10 mouse cellular contexts compared by ENCODE assay signal in the genomic region with DNA sequence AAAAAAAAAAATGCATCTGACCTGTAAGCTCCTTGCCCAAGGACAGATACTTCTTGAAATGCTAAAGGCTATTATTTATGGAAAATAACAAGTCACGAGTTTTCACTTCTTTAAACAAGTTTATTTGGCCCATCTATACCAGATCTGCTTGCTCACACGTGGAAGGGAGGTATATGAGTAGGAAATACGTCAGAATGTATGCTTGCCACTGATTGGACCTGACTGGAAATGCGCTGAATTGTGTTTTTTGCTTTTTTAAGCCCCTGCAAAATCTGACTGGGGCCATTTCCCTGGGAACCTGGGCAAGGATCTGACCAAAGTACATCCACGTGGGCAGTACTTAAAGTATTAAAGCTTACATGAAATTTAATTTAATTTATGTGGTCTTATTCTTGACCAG. TPM values are rescaled to one million over a fixed set of nuclear protein-coding genes. Genes with fewer than 3 reads are reported as not detected.
DNase-seq lines count a peak whose midpoint lies in the region; ATAC-seq lines count a peak whose summit lies in the region.
"Had no signal": no experiment of that assay in that cellular context is flagged by ENCODE, and none has a peak within 500 bp of the region (broad histone marks: within the 10 kb centered on the region; RNA-seq: fewer than 3 reads in every experiment).

No protein-coding gene starts in this region.

- no peak for DNase-seq in heart, postnatal 14 days
- peak; percentile 20 for DNase-seq in 416B (ENCODE audit: low read depth)
- no peak for DNase-seq in liver, embryonic 13.5 days
- DNase-seq in urinary bladder, adult 2 months (ENCODE audit: low spot score), result no peak
- no peak for DNase-seq in adrenal gland, adult 2 months
- no peak for DNase-seq in gastrocnemius, postnatal 25 days

- no peaks in the 10 kb centered on the region for H3K36me3 ChIP-seq in heart, embryonic 11.5 days (ENCODE audit: control insufficient read depth, insufficient read depth, low read length)
- H3K36me3 ChIP-seq in forebrain, embryonic 12.5 days (replicated peaks), result no peaks in the 10 kb centered on the region
- peaks cover 17% of the 10 kb centered on the region for H3K36me3 ChIP-seq in liver, embryonic 13.5 days

- H3K27me3 ChIP-seq in heart, embryonic 11.5 days (ENCODE audit: control insufficient read depth, insufficient read depth, low read length), result no peaks in the 10 kb centered on the region
- no peaks in the 10 kb centered on the region for H3K27me3 ChIP-seq in forebrain, embryonic 12.5 days
- H3K27me3 ChIP-seq in liver, embryonic 13.5 days, result no peaks in the 10 kb centered on the region
- H3K27me3 ChIP-seq: megakaryocyte, embryonic 14.5 days had no signal

- intact Hi-C loops in heart, postnatal 14 days (cut with DNase I), result loop anchor here (5.0 kb wide), 1 partner anchor 68 kb away; a partner anchor contains a TSS

- H3K27ac ChIP-seq in heart, embryonic 11.5 days (ENCODE audit: low read depth, low read length), result no peak overlapping the region
- no peak overlapping the region for H3K27ac ChIP-seq in forebrain, embryonic 12.5 days
- peak overlapping the region; percentile 95 for H3K27ac ChIP-seq in liver, embryonic 13.5 days

- no peak for ATAC-seq in heart, embryonic 11.5 days (replicated peaks; ENCODE audit: insufficient number of reproducible peaks, low FRiP score, low TSS enrichment)
- no peak for ATAC-seq in forebrain, embryonic 12.5 days (ENCODE audit: low FRiP score)
- ATAC-seq in liver, embryonic 13.5 days (ENCODE audit: low read depth), result no peak

- peak overlapping the region; percentile 68 for H3K4me2 ChIP-seq in heart, embryonic 11.5 days
- peak overlapping the region; percentile 80 for H3K4me2 ChIP-seq in forebrain, embryonic 12.5 days
- H3K4me2 ChIP-seq in liver, embryonic 13.5 days, result peak overlapping the region; percentile 81

- H3K9ac ChIP-seq in heart, embryonic 11.5 days (ENCODE audit: low read depth, low read length), result peak overlapping the region; percentile 86
- H3K9ac ChIP-seq in forebrain, embryonic 12.5 days, result peak overlapping the region; percentile 78; the same call in 1 of the 2 replicates
- H3K9ac ChIP-seq in liver, embryonic 13.5 days, result peak overlapping the region; percentile 81

- no peaks in the 10 kb centered on the region for H3K4me1 ChIP-seq in heart, embryonic 11.5 days (ENCODE audit: control insufficient read depth, insufficient read depth, low read length)
- H3K4me1 ChIP-seq in forebrain, embryonic 12.5 days, result peaks cover 16% of the 10 kb centered on the region
- peaks cover 51% of the 10 kb centered on the region for H3K4me1 ChIP-seq in liver, embryonic 13.5 days (replicated peaks)

- WGBS in heart, embryonic 11.5 days (ENCODE audit: insufficient replicate concordance), result 51% methylated on average over 5 of the region's 5 CpGs
- 47% methylated on average over 5 of the region's 5 CpGs for WGBS in forebrain, embryonic 12.5 days
- WGBS in liver, embryonic 13.5 days (ENCODE audit: insufficient replicate concordance), result 49% methylated on average over 5 of the region's 5 CpGs

- H3K4me3 ChIP-seq in heart, embryonic 11.5 days (ENCODE audit: low read depth, low read length), result peak overlapping the region; percentile 77
- H3K4me3 ChIP-seq in forebrain, embryonic 12.5 days (replicated peaks), result peak overlapping the region; percentile 74
- peak overlapping the region; percentile 91 for H3K4me3 ChIP-seq in liver, embryonic 13.5 days (replicated peaks)

- no peaks in the 10 kb centered on the region for H3K9me3 ChIP-seq in heart, embryonic 11.5 days (replicated peaks; ENCODE audit: control insufficient read depth, low read length)
- H3K9me3 ChIP-seq in forebrain, embryonic 12.5 days, result no peaks in the 10 kb centered on the region
- H3K9me3 ChIP-seq in liver, embryonic 13.5 days (replicated peaks), result no peaks in the 10 kb centered on the region
- H3K9me3 ChIP-seq: megakaryocyte, embryonic 14.5 days had no signal

RNA-seq across cellular contexts. Expression of a gene that starts 0.8 kb away (rescaled TPM):
- 4.1 and 4.8 TPM in 2 replicates for polyA plus RNA-seq in heart, embryonic 11.5 days (2014; fragmentation: Nextera tagmentation; extraction: Ambion mirVana)
- 1 to 10 TPM; 6.9 to 8.3 TPM for total RNA-seq in heart, postnatal 14 days (2021)
- 7.3 and 7.7 TPM in 2 replicates for polyA plus RNA-seq in forebrain, embryonic 12.5 days (2016; fragmentation: Nextera tagmentation; extraction: Ambion mirVana)
- polyA plus RNA-seq in liver, embryonic 13.5 days (2015; fragmentation: Nextera tagmentation; extraction: Ambion mirVana), result 27.6 and 31.4 TPM in 2 replicates
- polyA plus RNA-seq in urinary bladder, adult 2 months (2012; rRNA removed), result 8.7 and 11.2 TPM in 2 replicates
- 10 to 100 TPM; 16.7 to 20.9 TPM for total RNA-seq in adrenal gland, adult 2 months (2021)
- polyA plus RNA-seq in adrenal gland, adult 2 months (2012; rRNA removed), result 4.4 and 4.8 TPM in 2 replicates
- 1 to 10 TPM; 3.5 to 4.4 TPM for total RNA-seq in gastrocnemius, postnatal 25 days (2021)

RNA-seq across cellular contexts. Expression of a gene that starts 14.3 kb away (rescaled TPM):
- 4.5 and 6.2 TPM in 2 replicates for polyA plus RNA-seq in heart, embryonic 11.5 days (2014; fragmentation: Nextera tagmentation; extraction: Ambion mirVana)
- total RNA-seq in heart, postnatal 14 days (2021), result 10 to 100 TPM; 22.2 to 23.0 TPM
- 0.91 and 1.4 TPM in 2 replicates for polyA plus RNA-seq in forebrain, embryonic 12.5 days (2016; fragmentation: Nextera tagmentation; extraction: Ambion mirVana)
- 40.6 and 42.7 TPM in 2 replicates for polyA plus RNA-seq in liver, embryonic 13.5 days (2015; fragmentation: Nextera tagmentation; extraction: Ambion mirVana)
- polyA plus RNA-seq in urinary bladder, adult 2 months (2012; rRNA removed), result 2.6 and 3.8 TPM in 2 replicates
- total RNA-seq in adrenal gland, adult 2 months (2021), result 1 to 10 TPM; 8.2 to 9.7 TPM
- polyA plus RNA-seq in adrenal gland, adult 2 months (2012; rRNA removed), result 3.3 and 6.0 TPM in 2 replicates
- 10 to 100 TPM; 12.2 to 13.8 TPM for total RNA-seq in gastrocnemius, postnatal 25 days (2021)
- polyA plus RNA-seq: CD4-positive, CD25-positive, alpha-beta regulatory T cell, adult 4 months had no signal

RNA-seq across cellular contexts. Expression of a gene that starts 31.4 kb away (rescaled TPM):
- 16.5 and 22.3 TPM in 2 replicates for polyA plus RNA-seq in heart, embryonic 11.5 days (2014; fragmentation: Nextera tagmentation; extraction: Ambion mirVana)
- total RNA-seq in heart, postnatal 14 days (2021), result 10 to 100 TPM; 13.9 to 14.3 TPM
- polyA plus RNA-seq in forebrain, embryonic 12.5 days (2016; fragmentation: Nextera tagmentation; extraction: Ambion mirVana), result 56.0 and 60.6 TPM in 2 replicates
- polyA plus RNA-seq in liver, embryonic 13.5 days (2015; fragmentation: Nextera tagmentation; extraction: Ambion mirVana), result 22.2 and 23.0 TPM in 2 replicates
- 42.5 and 44.8 TPM in 2 replicates for polyA plus RNA-seq in urinary bladder, adult 2 months (2012; rRNA removed)
- total RNA-seq in adrenal gland, adult 2 months (2021), result 10 to 100 TPM; 34.1 to 42.6 TPM
- polyA plus RNA-seq in adrenal gland, adult 2 months (2012; rRNA removed), result 42.8 and 49.3 TPM in 2 replicates
- 10 to 100 TPM; 10.2 to 12.5 TPM for total RNA-seq in gastrocnemius, postnatal 25 days (2021)

RNA-seq across cellular contexts. Expression of a gene that starts 32.3 kb away (rescaled TPM):
- polyA plus RNA-seq in heart, embryonic 11.5 days (2014; fragmentation: Nextera tagmentation; extraction: Ambion mirVana), result 3.4 and 4.5 TPM in 2 replicates
- total RNA-seq in heart, postnatal 14 days (2021), result 1 to 10 TPM; 2.0 to 3.3 TPM
- polyA plus RNA-seq in forebrain, embryonic 12.5 days (2016; fragmentation: Nextera tagmentation; extraction: Ambion mirVana), result 3.1 and 3.8 TPM in 2 replicates
- polyA plus RNA-seq in liver, embryonic 13.5 days (2015; fragmentation: Nextera tagmentation; extraction: Ambion mirVana), result 0.82 and 0.88 TPM in 2 replicates
- 4.3 and 4.5 TPM in 2 replicates for polyA plus RNA-seq in urinary bladder, adult 2 months (2012; rRNA removed)
- total RNA-seq in adrenal gland, adult 2 months (2021), result 1 to 10 TPM; 4.4 to 9.2 TPM
- polyA plus RNA-seq in adrenal gland, adult 2 months (2012; rRNA removed), result 8.3 and 9.6 TPM in 2 replicates
- total RNA-seq in gastrocnemius, postnatal 25 days (2021), result 10 to 100 TPM; 10.4 to 11.6 TPM
- polyA plus RNA-seq: CD4-positive, CD25-positive, alpha-beta regulatory T cell, adult 4 months had no signal
